Mouse (Mus musculus): Measurements from ENCODE around the gene Nid2.

DNA sequence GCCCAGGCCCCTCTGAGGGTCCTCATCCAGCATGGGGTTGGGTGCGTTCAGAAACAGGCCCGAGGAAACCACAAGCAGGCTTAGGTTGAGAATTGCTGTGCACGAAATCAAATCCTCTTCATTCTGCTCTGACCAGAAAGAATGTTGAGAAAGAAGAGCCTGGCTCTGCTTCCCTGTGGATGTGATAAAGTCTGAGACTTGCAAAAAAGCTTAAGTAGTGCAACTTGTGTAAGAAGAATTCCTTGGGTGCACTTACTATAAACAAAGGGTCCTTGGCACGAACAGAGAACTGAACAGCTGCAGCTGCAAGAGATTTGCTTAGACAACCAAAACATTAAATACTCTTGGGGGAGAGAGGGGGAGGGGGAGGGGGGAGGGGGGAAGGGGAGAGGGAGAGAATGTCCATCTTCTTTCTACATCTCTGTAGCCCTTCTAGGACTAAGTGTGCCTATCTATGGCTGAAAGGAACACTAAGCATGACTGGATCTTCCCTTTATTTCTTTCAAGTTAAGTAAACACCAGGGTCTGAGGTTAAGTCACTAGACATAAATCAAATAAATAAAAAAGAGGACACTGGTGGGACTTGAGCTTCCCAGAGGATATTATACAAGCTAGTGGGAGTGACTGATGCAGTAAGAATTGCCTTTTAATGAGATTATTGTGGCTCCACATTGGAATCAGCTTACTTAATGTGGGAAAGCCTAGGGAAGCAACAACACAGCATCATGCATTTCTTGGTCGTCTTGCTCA is 12.8 kb upstream of the Nid2 start:
- no peak for TF ChIP-seq CTCF (IDR thresholded peaks at IDR 0.05; ENCODE audit: borderline replicate concordance, insufficient read depth, low read length)
- TF ChIP-seq POLR2A (IDR thresholded peaks at IDR 0.05; ENCODE audit: low read depth, low read length), result no peak
